25 mouse cellular contexts compared by ENCODE assay signal in genomic region chr9:43472231-43472630, GRCm38 (mm10).
DNase-seq lines count a peak whose midpoint lies in the region; ATAC-seq lines count a peak whose summit lies in the region.
"Had no signal": no experiment of that assay in that cellular context is flagged by ENCODE, and none has a peak within 500 bp of the region (broad histone marks: within the 10 kb centered on the region; RNA-seq: fewer than 3 reads in every experiment).

No protein-coding gene starts in this region.

- H3K27ac ChIP-seq in forebrain, embryonic 12.5 days: 0 out of 2 replicates have a peak overlapping the region, but pooled peaks have one; percentile 31
- no peak overlapping the region for H3K27ac ChIP-seq in forebrain, embryonic 10.5 days
- peak overlapping the region; percentile 55; the same call in 1 of the 2 replicates for H3K27ac ChIP-seq in hindbrain, embryonic 13.5 days
- H3K27ac ChIP-seq in hindbrain, embryonic 10.5 days: no peak overlapping the region
- H3K27ac ChIP-seq in midbrain, embryonic 11.5 days (ENCODE audit: low read depth, low read length): no peak overlapping the region
- no peak overlapping the region for H3K27ac ChIP-seq in midbrain, embryonic 14.5 days (replicated peaks; ENCODE audit: low read depth, low read length)
- 0 out of 2 replicates have a peak overlapping the region, but pooled peaks have one; percentile 16 for H3K27ac ChIP-seq in forebrain, embryonic 15.5 days (replicated peaks)
- H3K27ac ChIP-seq: embryonic facial prominence, embryonic 12.5 days; embryonic facial prominence, embryonic 15.5 days; hindbrain, embryonic 15.5 days; intestine, embryonic 15.5 days had no signal

- H3K4me2 ChIP-seq in forebrain, embryonic 12.5 days: no peak overlapping the region
- no peak overlapping the region for H3K4me2 ChIP-seq in hindbrain, embryonic 13.5 days
- H3K4me2 ChIP-seq in midbrain, embryonic 11.5 days: no peak overlapping the region
- no peak overlapping the region for H3K4me2 ChIP-seq in midbrain, embryonic 14.5 days (ENCODE audit: low read length)
- no peak overlapping the region for H3K4me2 ChIP-seq in forebrain, embryonic 15.5 days (replicated peaks)
- H3K4me2 ChIP-seq: embryonic facial prominence, embryonic 12.5 days; embryonic facial prominence, embryonic 15.5 days; heart, embryonic 11.5 days; hindbrain, embryonic 15.5 days; intestine, embryonic 15.5 days had no signal

- no peak for DNase-seq in forebrain, embryonic 10.5 days (ENCODE audit: extremely low spot score, low spot score)
- no peak for DNase-seq in hindbrain, embryonic 10.5 days (ENCODE audit: low spot score)
- DNase-seq in midbrain, embryonic 11.5 days (ENCODE audit: low spot score, missing footprints): peak; percentile 68
- DNase-seq in midbrain, embryonic 14.5 days: no peak
- no peak for DNase-seq in heart, adult 18-20 months
- DNase-seq: adrenal gland, postnatal 10 days; adrenal gland, postnatal 36 days; B cell, adult 2 months; cerebellum, adult 11 months; cerebellum, adult 2 months; cerebellum, adult 9-11 months; cerebellum, postnatal 25 days; gastrocnemius, postnatal 10 days; gastrocnemius, postnatal 36 days; kidney, adult 11 months; kidney, adult 9 months had no signal

- H3K9ac ChIP-seq in forebrain, embryonic 12.5 days: no peak overlapping the region
- no peak overlapping the region for H3K9ac ChIP-seq in hindbrain, embryonic 13.5 days
- no peak overlapping the region for H3K9ac ChIP-seq in midbrain, embryonic 11.5 days (ENCODE audit: low read length)
- H3K9ac ChIP-seq in midbrain, embryonic 14.5 days (replicated peaks; ENCODE audit: low read length): no peak overlapping the region
- no peak overlapping the region for H3K9ac ChIP-seq in forebrain, embryonic 15.5 days (replicated peaks)
- H3K9ac ChIP-seq: embryonic facial prominence, embryonic 12.5 days; embryonic facial prominence, embryonic 15.5 days; hindbrain, embryonic 15.5 days; intestine, embryonic 15.5 days had no signal

- 58% methylated on average over 2 of the region's 2 CpGs for WGBS in forebrain, embryonic 12.5 days
- 84% methylated on average over 2 of the region's 2 CpGs for WGBS in forebrain, embryonic 10.5 days
- 64% methylated on average over 2 of the region's 2 CpGs for WGBS in hindbrain, embryonic 13.5 days
- WGBS in hindbrain, embryonic 10.5 days: 79% methylated on average over 2 of the region's 2 CpGs
- 85% methylated on average over 2 of the region's 2 CpGs for WGBS in midbrain, embryonic 11.5 days
- whole genome bisulfite sequencing in midbrain, embryonic 14.5 days: 70% methylated on average over 2 of the region's 2 CpGs
- WGBS in forebrain, embryonic 15.5 days: 60% methylated on average over 2 of the region's 2 CpGs

- H3K27me3 ChIP-seq in forebrain, embryonic 12.5 days: no peaks in the 10 kb centered on the region
- H3K27me3 ChIP-seq in forebrain, embryonic 10.5 days (ENCODE audit: poor library complexity, severe bottlenecking): peaks cover 12% of the 10 kb centered on the region
- H3K27me3 ChIP-seq in hindbrain, embryonic 13.5 days: peaks cover 22% of the 10 kb centered on the region; the same call in 1 of the 2 replicates
- peaks cover 17% of the 10 kb centered on the region for H3K27me3 ChIP-seq in hindbrain, embryonic 10.5 days (ENCODE audit: insufficient read depth, poor library complexity, severe bottlenecking)
- H3K27me3 ChIP-seq in midbrain, embryonic 11.5 days (ENCODE audit: control insufficient read depth, insufficient read depth, low read length): no peaks in the 10 kb centered on the region
- no peaks in the 10 kb centered on the region for H3K27me3 ChIP-seq in midbrain, embryonic 14.5 days (ENCODE audit: control insufficient read depth, insufficient read depth, low read length)
- H3K27me3 ChIP-seq in forebrain, embryonic 15.5 days: no peaks in the 10 kb centered on the region
- H3K27me3 ChIP-seq: embryonic facial prominence, embryonic 12.5 days; embryonic facial prominence, embryonic 15.5 days; hindbrain, embryonic 15.5 days; intestine, embryonic 15.5 days had no signal

- H3K4me1 ChIP-seq in forebrain, embryonic 12.5 days: peaks cover 11% of the 10 kb centered on the region
- H3K4me1 ChIP-seq in forebrain, embryonic 10.5 days: peaks cover 19% of the 10 kb centered on the region
- H3K4me1 ChIP-seq in hindbrain, embryonic 13.5 days (replicated peaks): peaks cover 18% of the 10 kb centered on the region
- H3K4me1 ChIP-seq in hindbrain, embryonic 10.5 days (replicated peaks): peaks cover 12% of the 10 kb centered on the region
- peaks cover 3% of the 10 kb centered on the region for H3K4me1 ChIP-seq in midbrain, embryonic 11.5 days (ENCODE audit: control insufficient read depth, insufficient read depth, low read length)
- H3K4me1 ChIP-seq in midbrain, embryonic 14.5 days (ENCODE audit: control insufficient read depth, insufficient read depth, low read length): peaks cover 8% of the 10 kb centered on the region
- peaks cover 22% of the 10 kb centered on the region for H3K4me1 ChIP-seq in forebrain, embryonic 15.5 days
- H3K4me1 ChIP-seq: intestine, embryonic 15.5 days had no signal

- no peak for ATAC-seq in forebrain, embryonic 12.5 days (ENCODE audit: low FRiP score)
- ATAC-seq in hindbrain, embryonic 13.5 days (ENCODE audit: low FRiP score): 0 out of 2 replicates have a peak, but pooled peaks have one; percentile 10
- no peak for ATAC-seq in midbrain, embryonic 11.5 days (ENCODE audit: low FRiP score)
- ATAC-seq in midbrain, embryonic 14.5 days (ENCODE audit: low FRiP score, low TSS enrichment): no peak
- no peak for ATAC-seq in forebrain, embryonic 15.5 days (replicated peaks)
- ATAC-seq: intestine, embryonic 15.5 days had no signal

- H3K4me3 ChIP-seq in forebrain, embryonic 12.5 days (replicated peaks): no peak overlapping the region
- no peak overlapping the region for H3K4me3 ChIP-seq in forebrain, embryonic 10.5 days
- no peak overlapping the region for H3K4me3 ChIP-seq in hindbrain, embryonic 13.5 days
- no peak overlapping the region for H3K4me3 ChIP-seq in hindbrain, embryonic 10.5 days
- H3K4me3 ChIP-seq in midbrain, embryonic 11.5 days (ENCODE audit: low read depth, low read length): no peak overlapping the region
- H3K4me3 ChIP-seq in midbrain, embryonic 14.5 days (replicated peaks; ENCODE audit: low read depth, low read length): no peak overlapping the region
- no peak overlapping the region for H3K4me3 ChIP-seq in forebrain, embryonic 15.5 days
- H3K4me3 ChIP-seq: embryonic facial prominence, embryonic 12.5 days; embryonic facial prominence, embryonic 15.5 days; hindbrain, embryonic 15.5 days; intestine, embryonic 15.5 days had no signal

- no peaks in the 10 kb centered on the region for H3K9me3 ChIP-seq in forebrain, embryonic 12.5 days
- no peaks in the 10 kb centered on the region for H3K9me3 ChIP-seq in forebrain, embryonic 10.5 days
- H3K9me3 ChIP-seq in hindbrain, embryonic 13.5 days: no peaks in the 10 kb centered on the region
- H3K9me3 ChIP-seq in hindbrain, embryonic 10.5 days: no peaks in the 10 kb centered on the region
- no peaks in the 10 kb centered on the region for H3K9me3 ChIP-seq in midbrain, embryonic 11.5 days (ENCODE audit: control insufficient read depth, low read length)
- no peaks in the 10 kb centered on the region for H3K9me3 ChIP-seq in midbrain, embryonic 14.5 days (ENCODE audit: control insufficient read depth, low read length)
- no peaks in the 10 kb centered on the region for H3K9me3 ChIP-seq in forebrain, embryonic 15.5 days
- H3K9me3 ChIP-seq: embryonic facial prominence, embryonic 12.5 days; embryonic facial prominence, embryonic 15.5 days; hindbrain, embryonic 15.5 days; intestine, embryonic 15.5 days had no signal

- no peaks in the 10 kb centered on the region for H3K36me3 ChIP-seq in forebrain, embryonic 12.5 days (replicated peaks)
- no peaks in the 10 kb centered on the region for H3K36me3 ChIP-seq in forebrain, embryonic 10.5 days (replicated peaks)
- no peaks in the 10 kb centered on the region for H3K36me3 ChIP-seq in hindbrain, embryonic 13.5 days
- no peaks in the 10 kb centered on the region for H3K36me3 ChIP-seq in hindbrain, embryonic 10.5 days
- no peaks in the 10 kb centered on the region for H3K36me3 ChIP-seq in midbrain, embryonic 11.5 days (ENCODE audit: control insufficient read depth, insufficient read depth, low read length)
- no peaks in the 10 kb centered on the region for H3K36me3 ChIP-seq in midbrain, embryonic 14.5 days (ENCODE audit: control insufficient read depth, insufficient read depth, low read length)
- H3K36me3 ChIP-seq in forebrain, embryonic 15.5 days: no peaks in the 10 kb centered on the region
- H3K36me3 ChIP-seq: embryonic facial prominence, embryonic 12.5 days; embryonic facial prominence, embryonic 15.5 days; G1E; hindbrain, embryonic 15.5 days; intestine, embryonic 15.5 days had no signal

Comparison
In these comparisons a context has a peak if more than half of its experiments do, and no peak if none do; other contexts are left out.
1. H3K27ac ChIP-seq: peak in forebrain, embryonic 12.5 days (single experiment), hindbrain, embryonic 13.5 days (single experiment) and forebrain, embryonic 15.5 days (single experiment); none in forebrain, embryonic 10.5 days (single experiment), hindbrain, embryonic 10.5 days (single experiment), midbrain, embryonic 11.5 days (single experiment) and midbrain, embryonic 14.5 days (single experiment).